Mouse (Mus musculus): Measurements from ENCODE around the gene Nudt8.

- TF ChIP-seq RAD21 (IDR thresholded peaks at IDR 0.05; ENCODE audit: low read depth, low read length): peak; percentile 62
- TF ChIP-seq KAT2A (IDR thresholded peaks at IDR 0.05; ENCODE audit: insufficient replicate concordance, low read length): no peak
- TF ChIP-seq POLR2A (IDR thresholded peaks at IDR 0.05; ENCODE audit: low read depth, low read length): no peak
- no peak for TF ChIP-seq TBP (conservative IDR thresholded peaks at IDR 0.05; ENCODE audit: low read depth, low read length)
- no peak for TF ChIP-seq IRF4 (IDR thresholded peaks at IDR 0.05; ENCODE audit: low read depth, low read length)
- TF ChIP-seq MAFK (IDR thresholded peaks at IDR 0.05; ENCODE audit: insufficient replicate concordance, low read length): no peak
- peak in 1 of 2 experiments; percentile 55; a peak in 2 of 4 replicates for TF ChIP-seq CTCF (conservative IDR thresholded peaks at IDR 0.05 in 1 of 2, IDR thresholded peaks at IDR 0.05 in 1 of 2; ENCODE audit: low read depth in 2 of 2, low read length in 2 of 2)
- TF ChIP-seq USF1 (IDR thresholded peaks at IDR 0.05; ENCODE audit: low read depth, low read length): no peak
- TF ChIP-seq ELF1 (IDR thresholded peaks at IDR 0.05; ENCODE audit: low read depth, low read length): no peak
- TF ChIP-seq MAX (IDR thresholded peaks at IDR 0.05; ENCODE audit: low read length): no peak
- no peak for TF ChIP-seq NRF1 (IDR thresholded peaks at IDR 0.05; ENCODE audit: low read depth, low read length)
- TF ChIP-seq JUND (conservative IDR thresholded peaks at IDR 0.05; ENCODE audit: low read depth, low read length): no peak
Measured at GRCm38 (mm10) chr19:3964030-3964429, 36.4 kb upstream of the Nudt8 start.

Measured in CH12.LX (cell line).